In the genomic region with DNA sequence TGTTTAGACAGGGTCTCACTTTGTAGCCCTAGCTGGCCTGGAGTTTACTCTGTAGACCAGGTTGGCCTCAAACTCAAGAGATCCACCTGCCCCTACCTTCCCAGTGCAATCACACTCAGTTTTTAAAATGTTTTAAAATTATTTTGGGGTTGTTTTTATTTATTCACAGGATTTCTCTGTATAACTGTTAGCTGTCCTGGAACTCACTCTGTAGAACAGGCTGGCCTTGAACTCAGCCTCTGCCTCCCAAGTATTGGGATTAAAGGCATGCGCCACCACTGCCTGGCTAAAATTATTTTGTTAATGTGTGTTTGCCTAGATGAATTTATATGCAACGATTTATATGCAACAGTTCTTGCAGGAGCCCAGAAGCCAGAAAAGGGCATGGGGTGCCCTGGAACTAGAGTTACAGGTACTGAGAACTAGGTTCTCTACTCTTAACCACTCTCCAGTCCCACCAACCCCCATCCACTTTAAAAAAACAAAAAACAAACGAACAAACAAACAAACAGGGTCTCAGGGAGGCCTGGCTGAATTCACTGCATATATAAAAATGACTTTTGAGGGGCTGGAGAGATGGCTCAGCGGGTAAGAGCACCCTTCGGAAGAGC, we compare ENCODE assay signal across 7 mouse cellular contexts. TPM values are rescaled to one million over a fixed set of nuclear protein-coding genes. Genes with fewer than 3 reads are reported as not detected.
A peak's percentile ranks its signal among the peaks of the same experiment; 100 is the strongest.
DNase-seq lines count a peak whose midpoint lies in the region; ATAC-seq and TF ChIP-seq lines count a peak whose summit lies in the region.

No protein-coding gene starts in this region.

- intact Hi-C loops in left cerebral cortex, postnatal 10 days (cut with DNase I): no loop called here

- H3K9me3 ChIP-seq in lung, embryonic 16.5 days (ENCODE audit: control insufficient read depth, low read length): no peaks in the 10 kb centered on the region
- H3K9me3 ChIP-seq in limb, embryonic 14.5 days (ENCODE audit: control insufficient read depth, low read length): no peaks in the 10 kb centered on the region
- H3K9me3 ChIP-seq in stomach, embryonic 15.5 days: no peaks in the 10 kb centered on the region

- DNase-seq in lung, postnatal 36 days: no peak
- peak; percentile 2 for DNase-seq in limb, embryonic 14.5 days (ENCODE audit: low spot score)
- no peak for DNase-seq in left cerebral cortex, postnatal 10 days (ENCODE audit: extremely low spot score in 1 of 2, low spot score in 2 of 2)

- TF ChIP-seq CTCF in embryonic fibroblast, embryonic 13.5 days (IDR thresholded peaks at IDR 0.05; ENCODE audit: borderline replicate concordance, insufficient read depth, low read length): no peak

- H3K27ac ChIP-seq in lung, embryonic 16.5 days (ENCODE audit: low read length): peak overlapping the region; percentile 27; the same call in 1 of the 2 replicates
- peak overlapping the region; percentile 57; the same call in 1 of the 2 replicates for H3K27ac ChIP-seq in embryonic fibroblast, embryonic 13.5 days (ENCODE audit: insufficient read depth, low read length)
- no peak overlapping the region for H3K27ac ChIP-seq in limb, embryonic 14.5 days (replicated peaks; ENCODE audit: low read depth, low read length)
- peak overlapping the region; percentile 13 for H3K27ac ChIP-seq in stomach, embryonic 15.5 days

- H3K4me1 ChIP-seq in lung, embryonic 16.5 days (replicated peaks; ENCODE audit: control insufficient read depth, insufficient read depth, low read length): peaks cover 3% of the 10 kb centered on the region
- no peaks in the 10 kb centered on the region for H3K4me1 ChIP-seq in embryonic fibroblast, embryonic 13.5 days (ENCODE audit: control insufficient read depth, insufficient read depth, low read length)
- H3K4me1 ChIP-seq in limb, embryonic 14.5 days (ENCODE audit: control insufficient read depth, insufficient read depth, low read length): peaks cover 3% of the 10 kb centered on the region; the same call in 1 of the 2 replicates
- peaks cover 6% of the 10 kb centered on the region for H3K4me1 ChIP-seq in stomach, embryonic 15.5 days

- H3K4me3 ChIP-seq in lung, embryonic 16.5 days (ENCODE audit: low read length): no peak overlapping the region
- H3K4me3 ChIP-seq in embryonic fibroblast, embryonic 13.5 days (ENCODE audit: insufficient read depth, low read length): peak overlapping the region; percentile 53
- H3K4me3 ChIP-seq in limb, embryonic 14.5 days (replicated peaks; ENCODE audit: low read length): no peak overlapping the region
- H3K4me3 ChIP-seq in stomach, embryonic 15.5 days (replicated peaks): 0 out of 2 replicates have a peak overlapping the region, but pooled peaks have one; percentile 7

- WGBS in lung, embryonic 16.5 days: 45% methylated on average over 5 of the region's 5 CpGs
- WGBS in limb, embryonic 14.5 days: 63% methylated on average over 5 of the region's 5 CpGs
- 49% methylated on average over 5 of the region's 5 CpGs for WGBS in stomach, embryonic 15.5 days

- peaks cover 14% of the 10 kb centered on the region for H3K36me3 ChIP-seq in lung, embryonic 16.5 days (ENCODE audit: control insufficient read depth, insufficient read depth, low read length)
- H3K36me3 ChIP-seq in limb, embryonic 14.5 days (ENCODE audit: control insufficient read depth, insufficient read depth, low read length): peaks cover 22% of the 10 kb centered on the region
- H3K36me3 ChIP-seq in stomach, embryonic 15.5 days: peaks cover 6% of the 10 kb centered on the region

- no peak for ATAC-seq in lung, embryonic 16.5 days (ENCODE audit: low read depth)
- ATAC-seq in limb, embryonic 14.5 days (ENCODE audit: low FRiP score, low read depth): no peak
- ATAC-seq in stomach, embryonic 15.5 days (ENCODE audit: insufficient read depth, low FRiP score, low read depth): no peak
- no peak for ATAC-seq in megakaryocyte, adult 5-6 weeks (ENCODE audit: poor library complexity, severe bottlenecking)

- H3K9ac ChIP-seq in lung, embryonic 16.5 days (ENCODE audit: low read length): no peak overlapping the region
- H3K9ac ChIP-seq in limb, embryonic 14.5 days (ENCODE audit: low read depth, low read length, severe bottlenecking): no peak overlapping the region
- H3K9ac ChIP-seq in stomach, embryonic 15.5 days: no peak overlapping the region

- peak; percentile 68 for TF ChIP-seq POLR2A in embryonic fibroblast, embryonic 13.5 days (IDR thresholded peaks at IDR 0.05; ENCODE audit: low read depth, low read length)
- no peak for TF ChIP-seq POLR2A in limb, embryonic 14.5 days (IDR thresholded peaks at IDR 0.05; ENCODE audit: borderline replicate concordance, extremely low read depth, insufficient read depth, insufficient read length)

- no peak overlapping the region for H3K4me2 ChIP-seq in lung, embryonic 16.5 days (ENCODE audit: low read depth, low read length)
- H3K4me2 ChIP-seq in limb, embryonic 14.5 days (replicated peaks; ENCODE audit: low read depth, low read length, severe bottlenecking): no peak overlapping the region
- no peak overlapping the region; the same call in 1 of the 2 replicates for H3K4me2 ChIP-seq in stomach, embryonic 15.5 days

- H3K27me3 ChIP-seq in lung, embryonic 16.5 days (ENCODE audit: control insufficient read depth, insufficient read depth, low read depth, low read length): no peaks in the 10 kb centered on the region
- H3K27me3 ChIP-seq in limb, embryonic 14.5 days (ENCODE audit: control insufficient read depth, insufficient read depth, low read length): no peaks in the 10 kb centered on the region
- no peaks in the 10 kb centered on the region for H3K27me3 ChIP-seq in stomach, embryonic 15.5 days (replicated peaks)

RNA-seq across cellular contexts. Expression of gene Actg1, which starts 3.9 kb away (rescaled TPM):
- polyA plus RNA-seq in lung, embryonic 16.5 days (2015; fragmentation: Nextera tagmentation; extraction: Ambion mirVana): 2,589 and 2,717 TPM in 2 replicates
- 5,586 and 6,404 TPM in 2 replicates for polyA plus RNA-seq in embryonic fibroblast, embryonic 13.5 days (2011; ENCODE audit: insufficient read length, low read depth, missing spikeins)
- 1,359 and 1,631 TPM in 2 replicates for polyA plus RNA-seq in limb, embryonic 14.5 days (2012; rRNA removed)
- 2,223 and 2,513 TPM in 2 replicates for polyA plus RNA-seq in limb, embryonic 14.5 days (2014; fragmentation: Nextera tagmentation; extraction: Ambion mirVana)
- polyA plus RNA-seq in stomach, embryonic 15.5 days (2015; fragmentation: Nextera tagmentation; extraction: Ambion mirVana): 2,501 and 2,557 TPM in 2 replicates
- total RNA-seq in megakaryocyte, adult 5-6 weeks (2015): 4,212 and 4,544 TPM in 2 replicates
- 2,305 and 2,430 TPM in 2 replicates for total RNA-seq in megakaryocyte, adult 5-6 weeks (2017)
- total RNA-seq in left cerebral cortex, postnatal 10 days (2021): 1,000 to 10,000 TPM; 2,375 to 2,523 TPM

RNA-seq across cellular contexts. Expression of gene Fscn2, which starts 16.9 kb away (rescaled TPM):
- 0.64 and 0.83 TPM in 2 replicates for polyA plus RNA-seq in lung, embryonic 16.5 days (2015; fragmentation: Nextera tagmentation; extraction: Ambion mirVana)
- polyA plus RNA-seq in embryonic fibroblast, embryonic 13.5 days (2011; ENCODE audit: insufficient read length, low read depth, missing spikeins): not detected in 2 replicates
- 0.32 and 0.36 TPM in 2 replicates for polyA plus RNA-seq in limb, embryonic 14.5 days (2012; rRNA removed)
- 0.88 and 1.6 TPM in 2 replicates for polyA plus RNA-seq in limb, embryonic 14.5 days (2014; fragmentation: Nextera tagmentation; extraction: Ambion mirVana)
- 0.49 and 0.85 TPM in 2 replicates for polyA plus RNA-seq in stomach, embryonic 15.5 days (2015; fragmentation: Nextera tagmentation; extraction: Ambion mirVana)
- not detected in 2 replicates for total RNA-seq in megakaryocyte, adult 5-6 weeks (2015)
- total RNA-seq in megakaryocyte, adult 5-6 weeks (2017): not detected in 2 replicates
- total RNA-seq in left cerebral cortex, postnatal 10 days (2021): not detected

RNA-seq across cellular contexts. Expression of gene Faap100, which starts 34.1 kb away (rescaled TPM):
- polyA plus RNA-seq in lung, embryonic 16.5 days (2015; fragmentation: Nextera tagmentation; extraction: Ambion mirVana): 36.7 and 41.4 TPM in 2 replicates
- 8.5 and 10.9 TPM in 2 replicates for polyA plus RNA-seq in embryonic fibroblast, embryonic 13.5 days (2011; ENCODE audit: insufficient read length, low read depth, missing spikeins)
- 45.0 and 64.7 TPM in 2 replicates for polyA plus RNA-seq in limb, embryonic 14.5 days (2012; rRNA removed)
- polyA plus RNA-seq in limb, embryonic 14.5 days (2014; fragmentation: Nextera tagmentation; extraction: Ambion mirVana): 33.9 and 42.0 TPM in 2 replicates
- polyA plus RNA-seq in stomach, embryonic 15.5 days (2015; fragmentation: Nextera tagmentation; extraction: Ambion mirVana): 31.5 and 33.0 TPM in 2 replicates
- 5.9 and 6.9 TPM in 2 replicates for total RNA-seq in megakaryocyte, adult 5-6 weeks (2015)
- 6.5 and 10.5 TPM in 2 replicates for total RNA-seq in megakaryocyte, adult 5-6 weeks (2017)
- 10 to 100 TPM; 59.2 to 64.4 TPM for total RNA-seq in left cerebral cortex, postnatal 10 days (2021)

Comparison
In these comparisons a context has a peak if more than half of its experiments do, and no peak if none do; other contexts are left out.
1. H3K4me3 ChIP-seq: peak in embryonic fibroblast, embryonic 13.5 days (single experiment) and stomach, embryonic 15.5 days (single experiment); none in lung, embryonic 16.5 days (single experiment) and limb, embryonic 14.5 days (single experiment).